Mouse (Mus musculus) heart, embryonic 16.5 days (tissue): Measurements from ENCODE around the gene Nup188. TPM values are rescaled to one million over a fixed set of nuclear protein-coding genes. Genes with fewer than 3 reads are reported as not detected.

Source experiments
- ATAC-seq: fragments of 200-750 bp; cut with Nextera tagmentation; replicated peaks from 2 replicates; pipeline ENCODE4 v1.8.0; 2017; ENCODE audit warnings: moderate number of reproducible peaks; ENCODE audit not compliant: insufficient read depth, low FRiP score; ENCODE audit errors: extremely low read depth
- H3K27ac ChIP-seq: fragments of 300-500 bp; sonication (generic); 2 replicates; pipeline ENCODE4 v1.5.1; 2014; ENCODE audit warnings: mild to moderate bottlenecking, low read length, control low read depth, moderate library complexity
- H3K27me3 ChIP-seq: fragments of 300-500 bp; sonication (generic); 2 replicates; pipeline ENCODE4 v1.6.1; 2014; ENCODE audit warnings: low read length, mixed read lengths; ENCODE audit not compliant: control insufficient read depth, insufficient read depth
- H3K36me3 ChIP-seq: fragments of 300-500 bp; sonication (generic); 2 replicates; pipeline ENCODE4 v1.6.1; 2014; ENCODE audit not compliant: control insufficient read depth, insufficient read depth
- H3K4me1 ChIP-seq: fragments of 300-500 bp; sonication (generic); 2 replicates; pipeline ENCODE4 v1.6.1; 2014; ENCODE audit warnings: low read length, mixed read lengths; ENCODE audit not compliant: control insufficient read depth, insufficient read depth
- H3K4me2 ChIP-seq: fragments of 300-500 bp; sonication (generic); 2 replicates; pipeline ENCODE4 v1.6.1; 2014; ENCODE audit warnings: low read depth, mild to moderate bottlenecking, control low read depth, low read length
- H3K4me3 ChIP-seq: fragments of 300-500 bp; sonication (generic); 2 replicates; pipeline ENCODE4 v1.5.1; 2014; ENCODE audit warnings: mild to moderate bottlenecking, control low read depth, low read length
- H3K9ac ChIP-seq: fragments of 300-500 bp; sonication (generic); 2 replicates; pipeline ENCODE4 v1.6.1; 2014; ENCODE audit warnings: low read length, control low read depth
- H3K9me3 ChIP-seq: fragments of 300-500 bp; sonication (generic); replicated peaks from 2 replicates; pipeline ENCODE4 v1.6.1; 2016; ENCODE audit warnings: low read length; ENCODE audit not compliant: control insufficient read depth
- WGBS: fragments of 180-500 bp; shearing (Covaris S2); extraction: QIAGEN DNeasy Blood & Tissue Kit; methylation state at CpG from one replicate; pipeline ENCODE4 v1.1.7; 2014; 5-methylcytosine and 5-hydroxymethylcytosine counted together
- polyA plus RNA-seq: library from polyadenylated mRNA; unstranded; fragments of >200 nt; fragmentation: Nextera tagmentation; extraction: Ambion mirVana; gene quantifications from 2 replicates; pipeline ENCODE4 v1.2.1, GENCODE M21; 2015

The Nup188 gene
- polyA plus RNA-seq, 1 experiment from 2014 or later, result 23.6 TPM

DNA sequence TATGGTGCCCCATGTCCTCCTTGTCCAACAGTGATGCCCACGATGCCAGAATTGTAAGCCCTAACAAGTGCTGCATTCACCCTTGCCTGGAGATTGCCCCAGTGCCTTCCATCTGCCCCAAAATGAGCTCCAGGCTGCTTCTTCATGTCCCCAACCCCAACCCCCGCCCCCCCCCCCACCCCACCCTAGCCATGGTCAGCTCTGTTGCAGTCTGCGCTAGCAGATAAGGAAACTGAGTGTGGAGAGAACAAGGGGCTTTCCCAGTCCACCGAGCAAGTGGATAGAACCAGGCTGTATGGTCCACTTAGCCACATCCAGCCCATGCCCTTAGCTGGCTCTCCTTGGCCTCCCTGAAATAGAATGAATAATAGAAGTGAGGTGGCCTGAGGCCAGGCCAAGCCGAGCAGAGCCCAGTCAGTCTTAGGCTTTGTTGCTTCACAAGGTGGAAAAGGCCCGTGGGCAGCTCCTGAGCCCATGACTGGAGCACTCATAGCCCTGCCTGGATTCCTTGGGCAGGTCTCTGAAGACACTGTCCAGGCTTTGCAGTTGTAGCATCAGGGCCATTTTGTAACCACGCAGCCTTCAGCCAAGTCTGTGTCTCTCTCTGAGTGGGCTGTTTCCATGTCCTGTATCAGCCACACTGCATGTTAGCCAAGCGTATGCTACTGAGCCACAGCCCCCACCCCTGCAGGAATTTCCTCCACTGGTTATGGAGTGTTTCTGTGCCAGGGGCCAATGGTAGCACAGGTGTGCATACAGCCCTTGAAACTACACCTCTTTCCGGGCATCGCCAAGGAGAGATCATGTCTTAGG lies 94.6 kb downstream of the Nup188 start:
- H3K36me3 ChIP-seq, result peaks cover 67% of the 10 kb centered on the region
- H3K27ac ChIP-seq, result no peak overlapping the region
- WGBS, result 84% methylated on average over 10 of the region's 10 CpGs
- no peaks in the 10 kb centered on the region for H3K27me3 ChIP-seq
- H3K9me3 ChIP-seq, result no peaks in the 10 kb centered on the region
- no peak overlapping the region for H3K4me2 ChIP-seq
- no peak overlapping the region for H3K4me3 ChIP-seq
- no peak overlapping the region for H3K9ac ChIP-seq
- no peaks in the 10 kb centered on the region for H3K4me1 ChIP-seq
- ATAC-seq, result no peak

DNA sequence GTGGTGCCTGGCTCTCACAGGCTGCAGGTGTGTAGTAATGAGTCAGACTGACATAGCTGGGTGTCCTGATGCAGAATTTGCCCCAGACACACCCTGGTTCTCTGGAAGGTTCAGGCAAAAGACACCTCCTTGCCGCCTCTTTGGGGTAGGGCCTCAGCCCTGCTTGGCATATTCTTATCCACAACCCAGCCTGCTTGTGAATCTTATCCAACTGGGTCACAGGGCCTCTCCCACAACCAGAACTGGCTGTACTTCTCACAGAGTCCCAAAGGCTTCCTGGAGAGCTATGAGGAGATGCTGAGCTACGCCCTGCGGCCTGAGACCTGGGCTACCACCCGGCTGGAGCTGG lies 95.2 kb downstream of the Nup188 start:
- WGBS, result 90% methylated on average over 4 of the region's 4 CpGs
- no peak overlapping the region for H3K9ac ChIP-seq
- H3K4me1 ChIP-seq, result no peaks in the 10 kb centered on the region
- H3K4me3 ChIP-seq, result no peak overlapping the region
- peaks cover 61% of the 10 kb centered on the region for H3K36me3 ChIP-seq
- no peaks in the 10 kb centered on the region for H3K9me3 ChIP-seq
- H3K27ac ChIP-seq, result no peak overlapping the region
- H3K4me2 ChIP-seq, result no peak overlapping the region
- no peak for ATAC-seq
- no peaks in the 10 kb centered on the region for H3K27me3 ChIP-seq

DNA sequence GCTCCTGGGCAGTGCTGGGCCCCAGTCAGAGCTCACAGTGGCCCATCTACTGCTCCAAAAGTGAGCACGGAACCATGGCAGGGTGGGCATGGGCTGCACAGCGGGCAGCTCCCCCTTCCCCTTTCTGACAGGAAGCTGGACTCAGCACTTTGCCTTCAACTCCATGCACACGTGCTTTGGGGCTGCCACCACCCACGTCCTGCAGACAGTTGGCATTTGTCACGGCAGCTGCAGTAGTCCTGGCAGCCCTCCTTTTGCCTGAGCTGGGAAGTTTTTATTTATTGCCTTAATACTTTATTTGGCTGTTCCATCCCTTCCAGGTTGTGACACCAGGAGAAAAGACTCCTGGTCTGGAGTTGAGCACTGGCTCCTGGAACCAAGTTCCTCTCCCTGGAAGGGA lies 98.6 kb downstream of the Nup188 start:
- no peak overlapping the region for H3K27ac ChIP-seq
- no peaks in the 10 kb centered on the region for H3K27me3 ChIP-seq
- H3K9me3 ChIP-seq, result no peaks in the 10 kb centered on the region
- H3K36me3 ChIP-seq, result peaks cover 33% of the 10 kb centered on the region
- H3K4me3 ChIP-seq, result no peak overlapping the region
- no peak for ATAC-seq
- 71% methylated on average over 5 of the region's 5 CpGs for WGBS
- H3K4me2 ChIP-seq, result no peak overlapping the region
- H3K4me1 ChIP-seq, result no peaks in the 10 kb centered on the region
- no peak overlapping the region for H3K9ac ChIP-seq

DNA sequence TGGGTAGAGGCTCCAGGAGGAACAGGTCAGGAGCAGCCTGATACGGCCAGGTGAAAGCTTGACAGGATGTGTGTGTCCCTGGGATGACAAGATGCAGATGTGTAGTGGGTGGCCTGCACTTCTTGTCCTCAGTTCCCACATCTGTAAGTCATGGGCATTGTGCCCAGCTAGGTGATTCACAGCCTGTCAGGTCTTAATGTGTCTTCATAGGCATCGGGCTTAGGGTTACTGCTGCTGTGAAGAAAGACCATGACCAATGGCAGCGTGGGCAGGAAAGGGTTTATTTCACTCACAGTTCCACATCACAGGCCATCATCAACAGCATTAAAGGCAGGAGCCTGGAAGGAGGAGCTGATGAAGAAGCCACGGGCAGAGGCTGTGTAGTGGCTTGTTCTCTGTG lies 99.4 kb downstream of the Nup188 start:
- Histone ChIP-seq H3K9me3 (no peaks in the 10 kb centered on the region), H3K36me3 (peaks cover 33% of the 10 kb centered on the region), H3K4me2 (no peak overlapping the region), H3K27ac (no peak overlapping the region), H3K4me1 (0 out of 2 replicates have a peak, but pooled peaks cover under 1% of the 10 kb centered on the region), H3K27me3 (no peaks in the 10 kb centered on the region), H3K9ac (no peak overlapping the region), H3K4me3 (no peak overlapping the region)
- ATAC-seq, result no peak
- 80% methylated on average over 4 of the region's 4 CpGs for WGBS

DNA sequence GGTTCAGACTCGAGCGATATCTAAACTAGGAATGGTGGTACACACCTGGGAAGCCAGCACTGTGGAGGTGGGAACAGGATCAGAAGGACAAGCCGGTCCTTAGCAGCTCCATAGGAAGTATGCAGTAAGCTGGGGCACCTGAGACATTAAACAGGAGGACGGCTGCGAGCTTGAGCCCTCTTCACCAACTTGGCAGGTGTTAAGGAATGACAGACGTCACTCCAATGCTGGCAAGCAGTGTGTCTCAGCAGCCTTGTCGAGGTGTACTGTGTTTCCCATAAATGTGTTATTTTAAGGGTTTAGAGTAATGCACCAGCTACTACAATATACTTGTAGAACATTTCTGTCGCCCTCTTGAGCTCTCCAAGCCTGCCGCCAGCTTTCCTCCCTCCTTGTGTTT lies 100.7 kb downstream of the Nup188 start:
- Histone ChIP-seq H3K27me3 (no peaks in the 10 kb centered on the region), H3K36me3 (peaks cover 23% of the 10 kb centered on the region), H3K9me3 (no peaks in the 10 kb centered on the region), H3K27ac (no peak overlapping the region), H3K4me2 (no peak overlapping the region), H3K9ac (no peak overlapping the region), H3K4me3 (no peak overlapping the region), H3K4me1 (peaks cover 8% of the 10 kb centered on the region)
- ATAC-seq, result no peak
- 78% methylated on average over 9 of the region's 9 CpGs for WGBS

DNA sequence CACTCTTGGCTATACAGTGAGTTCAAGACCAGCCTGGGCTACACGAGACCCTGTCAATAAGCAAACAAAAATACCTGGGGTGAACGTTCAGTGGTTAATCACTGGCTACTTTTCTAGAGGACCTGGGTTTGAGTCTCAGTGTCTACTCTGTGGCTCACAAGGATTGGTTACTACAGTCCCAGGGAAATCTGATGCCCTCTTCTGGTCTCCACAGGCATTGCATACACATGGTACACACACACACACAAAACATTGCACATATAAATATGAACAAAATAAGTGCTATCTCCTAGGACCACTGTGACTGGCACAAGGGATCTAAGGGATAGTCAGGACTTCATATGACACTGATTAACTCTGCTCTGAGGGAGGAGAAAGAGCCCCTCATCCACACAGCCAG lies 102.8 kb downstream of the Nup188 start:
- Histone ChIP-seq H3K4me1 (peaks cover 17% of the 10 kb centered on the region), H3K27me3 (no peaks in the 10 kb centered on the region), H3K9ac (no peak overlapping the region), H3K4me3 (no peak overlapping the region), H3K36me3 (peaks cover 4% of the 10 kb centered on the region), H3K4me2 (no peak overlapping the region), H3K27ac (no peak overlapping the region), H3K9me3 (no peaks in the 10 kb centered on the region)
- WGBS, result 88% methylated on average over 2 of the region's 2 CpGs
- ATAC-seq, result no peak

DNA sequence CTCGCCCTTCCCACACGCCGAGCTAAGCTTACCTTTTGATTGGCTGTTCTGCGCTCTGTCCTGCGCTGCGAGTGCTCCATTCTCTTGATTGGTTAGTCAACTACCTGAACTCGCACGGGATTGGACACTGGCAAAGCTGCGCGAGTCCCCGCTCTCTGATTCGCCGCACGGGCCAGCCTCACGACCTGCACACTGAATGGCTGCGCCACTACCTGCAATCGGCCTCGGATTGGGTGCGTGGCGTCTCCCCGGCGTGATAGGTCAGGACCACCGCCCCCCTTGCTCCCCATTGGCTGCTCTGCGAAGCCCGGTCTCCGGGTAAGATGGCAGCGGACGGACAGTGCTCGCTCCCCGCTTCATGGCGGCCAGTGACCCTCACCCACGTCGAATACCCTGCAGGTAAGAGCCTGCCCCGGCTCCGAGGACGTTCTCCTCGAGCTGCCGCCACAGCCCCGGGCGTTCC lies 105.9 kb downstream of the Nup188 start, which contains the start of gene Dolpp1:
Gene Dolpp1, plus strand, starts transcription at position 141 of the 463 bp plus-strand sequence.
- 1% methylated on average over 40 of the region's 40 CpGs for WGBS

DNA sequence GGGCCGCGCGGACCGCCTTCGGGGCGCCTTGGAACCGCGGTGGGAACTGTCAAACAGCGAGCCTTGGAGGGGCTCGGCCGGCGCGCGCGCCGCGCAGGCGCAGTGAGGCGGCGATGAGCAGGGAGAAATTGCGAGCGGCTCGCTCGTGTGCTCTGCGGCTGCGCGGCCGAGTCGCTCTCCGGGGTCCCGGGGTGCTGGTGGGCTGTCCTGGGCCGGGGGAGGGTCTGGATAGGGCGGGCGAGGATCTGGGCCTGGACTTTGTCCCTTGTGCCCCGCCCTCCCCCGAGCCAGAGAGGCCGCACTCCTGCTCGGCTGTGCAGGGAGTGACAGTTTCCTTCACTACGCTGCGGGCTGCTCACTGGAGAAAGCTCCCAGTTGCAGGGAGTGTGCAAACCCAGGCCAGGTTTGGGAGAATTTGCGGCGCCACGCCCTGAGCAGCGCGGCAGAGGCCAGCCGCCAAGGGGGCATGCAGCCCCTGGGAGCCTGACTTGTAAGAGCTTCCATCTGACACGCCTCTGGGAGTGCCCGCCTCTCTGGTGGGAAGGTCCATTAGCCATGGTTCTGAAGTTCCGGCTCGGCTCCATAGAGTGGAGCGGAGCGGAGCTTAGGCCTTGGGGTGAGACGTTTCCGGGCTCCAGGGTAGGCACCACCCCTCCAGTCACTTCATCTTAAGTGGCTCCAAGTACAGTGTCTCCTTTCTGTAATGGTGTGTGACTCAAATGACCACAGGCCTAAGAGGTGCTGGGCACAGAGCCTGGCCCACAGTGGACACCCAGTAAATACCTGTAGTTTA lies 106.6 kb downstream of the Nup188 start:
- H3K9me3 ChIP-seq, result no peaks in the 10 kb centered on the region
- peaks cover 15% of the 10 kb centered on the region for H3K36me3 ChIP-seq
- peak overlapping the region; percentile 90 for H3K4me2 ChIP-seq
- peak overlapping the region; percentile 82 for H3K4me3 ChIP-seq
- WGBS, result under 1% methylated on average over 51 of the region's 54 CpGs
- peak overlapping the region; percentile 81 for H3K9ac ChIP-seq
- no peaks in the 10 kb centered on the region for H3K27me3 ChIP-seq
- peak; percentile 69 for ATAC-seq
- H3K27ac ChIP-seq, result peak overlapping the region; percentile 89
- peaks cover 18% of the 10 kb centered on the region for H3K4me1 ChIP-seq

More for the DNA sequence above, 105.9 kb downstream of the Nup188 start, which contains the start of gene Dolpp1:
- Histone ChIP-seq H3K9ac (peak within 1 kb of the TSS; percentile 81), H3K9me3 (no peaks in the 10 kb centered on the region), H3K27ac (peak within 1 kb of the TSS; percentile 89), H3K4me1 (peaks cover 18% of the 10 kb centered on the region), H3K36me3 (peaks cover 9% of the 10 kb centered on the region), H3K4me2 (peak within 1 kb of the TSS; percentile 90), H3K27me3 (no peaks in the 10 kb centered on the region), H3K4me3 (peak within 1 kb of the TSS; percentile 82)
- peak; percentile 94 for ATAC-seq

DNA sequence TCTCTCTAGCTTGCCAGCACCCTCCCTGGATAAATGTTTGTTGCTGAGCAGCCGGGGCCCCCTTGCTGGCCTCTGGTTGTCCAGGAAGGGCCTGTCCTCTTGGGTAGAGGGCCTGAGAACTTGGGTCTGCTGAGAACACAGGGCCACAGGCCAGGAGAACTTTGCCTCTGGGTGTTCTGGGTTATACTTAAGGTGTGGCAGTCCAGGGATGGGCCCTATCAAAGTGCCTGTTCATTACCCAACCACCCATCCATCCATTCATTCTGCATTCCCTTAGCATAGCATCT lies 107.1 kb downstream of the Nup188 start:
- Histone ChIP-seq H3K36me3 (peaks cover 15% of the 10 kb centered on the region), H3K27me3 (no peaks in the 10 kb centered on the region), H3K9me3 (no peaks in the 10 kb centered on the region), H3K4me1 (peaks cover 18% of the 10 kb centered on the region), H3K27ac (peak overlapping the region; percentile 89), H3K9ac (peak overlapping the region; percentile 81), H3K4me3 (peak overlapping the region; percentile 82), H3K4me2 (peak overlapping the region; percentile 90)
- no peak for ATAC-seq
- 50% methylated on average over 1 of the region's 1 CpGs for WGBS
